Mouse (Mus musculus) frontal cortex, postnatal 25 days (tissue): ENCODE measurements around the gene Slc39a2.
"Not testable (repeated sequence)": the region's sequence is repeated elsewhere in the genome, so short reads cannot be mapped to it uniquely, and the experiment has no call there.

Source experiments
- DNase-seq, 2 experiments: peaks; one replicate each; pipeline ENCODE4 v3.0.0; 2022; ENCODE audit warnings: low spot score in 2 of 2

Gene Slc39a2

GRCm38 (mm10) chr14:51902806-51903710, 10.4 kb downstream of the Slc39a2 start:
- DNase-seq = peak; percentile 44 to 66

GRCm38 (mm10) chr14:51903782-51904181, 11.1 kb downstream of the Slc39a2 start:
- DNase-seq = no peak

DNA sequence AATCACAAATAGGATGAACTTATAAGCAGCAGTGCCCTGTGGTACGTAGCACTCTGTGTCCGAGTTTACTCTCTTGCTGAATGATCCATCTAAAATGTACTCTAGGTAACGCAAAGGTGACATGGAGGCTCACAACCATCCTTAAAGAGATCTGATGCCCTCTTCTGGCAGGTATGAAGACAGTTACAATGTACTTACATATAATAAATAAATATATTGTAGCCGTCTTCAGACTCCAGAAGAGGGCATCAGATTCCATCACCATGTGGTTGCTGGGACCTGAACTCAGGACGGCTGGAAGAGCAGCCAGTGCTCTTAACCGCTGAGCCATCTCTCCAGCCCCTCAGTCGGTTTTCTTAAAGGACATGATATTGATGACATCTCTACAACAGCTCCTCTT, 12.0 kb downstream of the Slc39a2 start:
- no peak for DNase-seq

- DNase-seq = no peak
Measured at GRCm38 (mm10) chr14:51906102-51906501, 13.4 kb downstream of the Slc39a2 start.

DNA sequence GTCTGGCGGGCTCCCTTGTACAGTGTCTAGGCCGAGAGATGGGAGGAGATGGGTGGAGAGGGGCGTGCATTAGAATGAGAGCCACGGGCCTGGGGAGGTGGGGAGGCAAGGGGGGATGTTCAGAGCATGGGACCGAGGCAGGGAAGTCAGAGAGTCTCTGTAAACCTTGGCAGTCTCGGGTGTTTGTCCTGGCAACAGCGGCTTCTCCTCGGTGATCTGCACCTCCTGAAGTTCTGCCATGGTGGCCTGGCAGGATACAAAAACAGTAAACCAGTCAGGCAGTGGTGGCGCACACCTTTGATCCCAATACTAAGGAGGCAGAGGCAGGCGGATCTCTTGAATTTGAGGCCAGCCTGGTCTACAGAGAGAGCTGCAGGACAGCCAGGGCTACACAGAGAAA, 18.6 kb downstream of the Slc39a2 start:
- DNase-seq = no peak

GRCm38 (mm10) chr14:51912391-51913061, 19.8 kb downstream of the Slc39a2 start:
- DNase-seq = no peak

DNA sequence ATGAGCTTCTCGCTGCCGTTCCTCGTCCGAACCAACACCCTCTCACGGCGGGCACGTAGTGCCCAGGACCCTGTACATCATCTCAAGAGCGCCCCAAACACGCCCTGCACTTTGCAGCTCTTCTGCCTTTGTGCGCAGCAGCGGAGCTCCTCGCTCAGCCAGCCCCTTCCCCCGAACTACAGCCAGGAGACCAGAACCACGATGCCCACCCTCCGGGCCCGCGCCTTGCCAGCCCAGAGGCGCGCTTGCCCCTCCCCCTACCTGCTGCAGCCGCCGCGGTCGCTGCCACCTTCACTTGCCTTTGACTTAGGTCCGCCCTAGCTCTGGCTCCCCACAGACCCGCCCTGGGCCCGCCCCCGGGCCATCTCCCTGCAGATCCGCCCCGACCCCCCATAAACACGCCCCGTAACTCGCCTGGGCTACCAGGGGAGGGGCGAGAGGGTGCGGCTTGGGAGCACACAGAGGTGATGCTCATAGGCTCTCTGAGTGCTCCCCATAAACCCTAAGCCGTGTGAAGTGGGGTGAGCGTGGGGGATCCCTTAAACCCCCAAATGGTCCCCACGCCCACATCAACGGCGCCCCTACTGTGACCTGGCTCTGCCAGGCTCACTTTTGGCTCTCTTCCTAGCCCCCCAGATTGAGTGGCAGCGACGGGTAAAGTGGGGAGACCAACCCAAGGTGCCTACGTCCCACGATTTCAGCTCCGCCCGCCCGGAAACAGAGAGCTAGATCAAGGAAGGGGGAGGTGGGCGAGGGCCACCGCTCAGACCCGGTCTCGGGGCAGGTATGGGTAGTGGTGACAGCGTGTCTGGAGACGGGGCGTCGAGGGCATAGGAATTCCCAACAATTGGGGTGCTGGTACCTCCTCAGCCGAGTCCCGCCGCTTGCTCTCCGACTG, 20.6 kb downstream of the Slc39a2 start:
- peak in 1 of 2 experiments; percentile 49 for DNase-seq

GRCm38 (mm10) chr14:51913960-51914762, 21.5 kb downstream of the Slc39a2 start, which contains the start of gene Ndrg2:
TSS of gene Ndrg2 (minus strand) at chr14:51914158.
- peak; percentile 32 to 48 for DNase-seq

DNA sequence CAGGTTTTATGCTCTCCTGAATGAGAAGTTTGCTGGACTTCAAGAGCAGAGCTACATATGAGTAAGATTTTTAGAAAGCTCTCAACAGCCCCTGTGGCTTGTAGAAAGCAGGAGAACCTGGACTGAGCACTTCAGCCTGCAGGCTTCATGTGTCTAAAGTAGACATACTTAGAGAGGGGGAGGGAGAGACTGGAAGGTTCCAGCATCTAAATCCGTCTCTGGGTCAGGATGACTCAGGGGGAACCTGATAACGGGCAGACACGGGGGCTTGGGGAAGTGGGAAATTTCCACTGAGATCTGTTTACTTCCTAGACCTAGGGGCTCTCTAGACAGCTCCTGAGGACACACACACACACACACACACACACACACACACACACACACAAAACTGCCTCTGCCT, 22.3 kb downstream of the Slc39a2 start:
- no peak for DNase-seq

GRCm38 (mm10) chr14:51916539-51916938, 23.9 kb downstream of the Slc39a2 start:
- no peak for DNase-seq

GRCm38 (mm10) chr14:51918125-51918524, 25.4 kb downstream of the Slc39a2 start, which contains the start of gene Tppp2:
TSS of gene Tppp2 (plus strand) at chr14:51918425.
- no peak for DNase-seq

GRCm38 (mm10) chr14:51918966-51919365, 26.3 kb downstream of the Slc39a2 start:
- DNase-seq = no peak

GRCm38 (mm10) chr14:51921759-51922570, 29.3 kb downstream of the Slc39a2 start:
- DNase-seq = peak in 1 of 2 experiments; percentile 35

DNA sequence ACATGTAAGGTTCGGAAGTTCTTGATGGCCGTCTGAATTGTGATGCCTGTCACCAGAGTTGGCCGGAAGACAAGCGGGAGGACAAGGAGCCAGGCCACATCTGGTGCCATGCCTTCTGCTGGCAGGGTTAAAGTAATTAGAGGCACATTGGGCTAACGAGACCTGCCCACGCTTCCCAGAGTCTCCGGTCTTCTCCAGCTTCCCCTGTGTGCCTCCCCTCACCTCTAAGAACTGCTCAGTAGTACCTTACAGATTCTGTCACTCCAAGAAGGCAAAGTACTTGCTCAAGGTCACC, 29.8 kb downstream of the Slc39a2 start, which contains the start of gene Rnase13:
Rnase13 (minus strand) TSS at position 203 of the 295 bp plus-strand sequence.
- DNase-seq = no peak

GRCm38 (mm10) chr14:51922910-51923309, 30.2 kb downstream of the Slc39a2 start:
- DNase-seq = no peak

GRCm38 (mm10) chr14:51923492-51923891, 30.8 kb downstream of the Slc39a2 start:
- DNase-seq = no peak

DNA sequence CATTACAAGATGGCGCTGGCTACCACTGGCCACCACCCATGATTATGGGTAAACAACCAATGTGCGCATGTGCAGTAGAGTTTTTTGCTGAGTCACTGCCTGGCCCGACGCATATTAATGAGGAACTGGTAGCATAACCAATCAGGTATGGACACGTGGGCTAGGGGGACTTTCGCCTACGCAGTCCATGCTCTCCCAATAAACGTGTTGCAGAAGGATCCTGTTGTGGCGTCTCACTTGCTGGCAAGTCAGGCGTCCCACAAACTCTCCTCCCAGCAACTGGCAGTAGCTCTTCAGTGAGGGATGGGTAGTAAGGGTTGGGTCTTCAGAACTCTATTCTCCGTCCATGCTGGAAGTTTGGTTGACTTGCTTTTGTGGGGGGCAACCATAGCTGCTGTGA, 34.2 kb downstream of the Slc39a2 start:
- DNase-seq = not testable (repeated sequence)

- peak in 1 of 2 experiments; percentile 42 for DNase-seq
Measured at GRCm38 (mm10) chr14:51929309-51929943, 36.7 kb downstream of the Slc39a2 start.

DNA sequence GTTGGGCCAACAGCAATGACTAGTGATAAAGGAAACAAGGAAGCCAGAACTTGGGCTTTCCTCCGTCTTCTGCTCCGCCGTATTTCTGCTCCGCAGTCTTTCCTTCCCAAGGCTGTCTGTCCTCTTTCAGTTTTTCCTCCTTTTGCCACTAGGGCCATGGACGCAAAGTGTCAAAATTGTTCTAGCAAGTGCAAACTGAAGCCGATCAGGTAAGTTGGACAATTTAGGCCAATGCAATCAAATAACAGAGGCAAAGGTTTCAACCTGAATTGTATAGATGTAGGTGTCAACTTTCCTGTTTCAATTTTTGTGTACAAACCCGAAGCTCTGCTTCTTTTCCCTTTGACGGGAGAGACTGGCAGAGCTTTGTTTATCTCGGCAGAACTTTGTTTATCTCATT, 37.3 kb downstream of the Slc39a2 start:
- DNase-seq = no peak

- DNase-seq = peak in 1 of 2 experiments; percentile 43
Measured at GRCm38 (mm10) chr14:51930824-51931223, 38.1 kb downstream of the Slc39a2 start.
